Mouse (Mus musculus): ENCODE data around the gene Cep164.

Cep164 gene

DNA sequence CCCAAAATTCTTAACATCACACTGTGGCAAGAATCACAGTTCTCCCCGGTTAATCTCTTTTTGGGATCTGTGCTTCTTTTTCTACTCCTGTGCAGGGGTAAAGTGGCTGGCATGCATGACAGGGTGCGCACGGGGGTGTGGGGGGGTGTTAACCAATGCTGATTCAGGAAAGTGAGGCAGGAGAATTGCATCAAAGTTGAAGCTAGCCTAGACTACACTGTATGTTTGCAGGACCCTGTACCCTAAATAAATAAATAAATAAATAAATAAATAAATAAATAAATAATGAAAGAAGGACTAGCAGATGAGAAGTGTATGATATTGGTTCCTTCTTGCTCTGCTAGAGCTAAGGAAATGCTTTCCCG is 9.6 kb upstream of the Cep164 start:
- no peak for DNase-seq

DNA sequence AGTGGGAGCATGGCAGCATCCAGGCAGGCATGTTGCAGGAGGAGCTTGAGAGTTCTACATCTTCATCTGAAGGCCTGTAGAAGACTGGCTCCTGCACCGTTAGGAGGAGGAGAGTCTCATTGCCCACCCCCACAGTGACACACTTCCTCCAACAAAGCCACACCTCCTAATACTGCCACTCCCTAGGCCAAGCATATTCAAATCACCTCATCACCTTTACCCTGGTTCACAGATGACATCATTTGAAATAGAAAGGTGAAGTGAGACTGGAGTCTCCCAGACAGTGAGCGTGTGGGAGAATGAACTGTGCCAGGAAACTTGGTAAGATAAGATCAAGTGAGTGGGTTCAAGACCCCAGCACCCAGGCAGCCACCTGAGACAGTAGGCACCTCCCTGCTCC is 5.0 kb upstream of the Cep164 start:
- no peak for DNase-seq

DNA sequence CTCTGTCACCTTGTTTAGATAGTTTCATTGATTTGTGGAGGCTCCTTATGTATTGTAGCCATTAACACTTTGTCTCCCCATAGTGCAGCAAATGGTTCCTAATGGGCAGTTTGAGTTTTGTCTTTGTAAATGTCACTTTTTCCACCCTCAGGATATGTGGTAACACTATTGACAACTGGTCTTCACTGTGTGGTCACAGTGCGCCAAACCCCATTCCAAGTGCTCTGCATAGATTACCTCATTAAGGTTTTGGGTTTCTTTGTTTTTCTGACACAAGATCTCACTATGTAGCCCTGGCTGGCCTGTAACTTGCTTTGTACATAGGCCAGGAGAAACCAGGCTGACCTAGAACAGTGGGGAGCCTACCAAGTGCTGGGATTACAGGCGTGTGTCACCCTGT is 4.4 kb upstream of the Cep164 start:
- DNase-seq, result no peak

DNA sequence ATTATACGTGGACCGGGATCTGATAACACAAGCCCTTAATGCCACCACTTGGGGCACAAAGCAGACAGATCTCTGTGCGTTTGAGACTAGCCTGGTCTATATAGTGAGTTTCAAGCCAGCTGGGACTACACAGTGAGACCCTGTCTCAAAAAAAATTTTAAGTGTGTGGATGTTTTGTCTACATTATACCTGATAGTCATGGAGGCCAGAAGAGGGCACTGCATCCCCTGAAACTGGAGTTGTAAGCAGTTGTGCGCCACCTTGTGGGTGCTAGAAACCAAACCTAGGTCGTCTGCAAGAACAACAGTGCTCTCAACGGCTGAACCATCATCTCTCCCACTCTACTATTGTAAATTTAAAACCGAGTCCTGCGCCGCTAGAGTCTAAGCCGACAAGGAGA is 616 bp upstream of the Cep164 start:
- peak; percentile 88 to 91 for DNase-seq

DNA sequence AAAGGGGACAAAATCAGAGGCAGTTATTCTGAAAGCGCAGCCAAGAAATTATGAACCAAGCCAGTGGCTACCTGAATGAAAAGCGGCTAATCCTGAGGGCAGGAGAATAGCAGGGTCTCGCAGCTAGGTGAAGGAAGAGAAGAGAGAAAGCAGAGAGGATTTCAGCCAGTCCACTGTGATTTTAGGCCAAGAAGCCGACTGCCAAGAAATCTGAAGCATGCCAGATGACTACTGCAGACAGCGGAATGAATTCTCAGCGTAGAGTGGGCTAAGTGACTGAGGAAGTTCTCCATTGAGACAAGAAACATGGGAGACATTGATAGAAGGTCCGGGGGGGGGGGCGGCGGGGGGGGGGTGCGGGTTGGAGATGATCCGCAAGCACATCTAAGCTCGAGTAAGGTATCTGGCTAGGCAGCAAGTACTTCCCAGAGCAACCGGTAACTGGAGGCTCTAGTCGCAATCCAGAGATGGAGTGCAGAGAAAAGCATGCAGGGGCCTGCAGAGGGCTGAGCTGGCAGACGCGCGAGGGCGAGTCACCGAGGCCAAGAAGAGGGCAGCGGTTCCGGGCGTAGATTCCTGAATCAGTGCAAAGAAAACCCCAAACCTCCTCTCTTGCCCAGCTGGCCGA is 714 bp downstream of the Cep164 start:
- DNase-seq, result peak; percentile 57 to 61

DNA sequence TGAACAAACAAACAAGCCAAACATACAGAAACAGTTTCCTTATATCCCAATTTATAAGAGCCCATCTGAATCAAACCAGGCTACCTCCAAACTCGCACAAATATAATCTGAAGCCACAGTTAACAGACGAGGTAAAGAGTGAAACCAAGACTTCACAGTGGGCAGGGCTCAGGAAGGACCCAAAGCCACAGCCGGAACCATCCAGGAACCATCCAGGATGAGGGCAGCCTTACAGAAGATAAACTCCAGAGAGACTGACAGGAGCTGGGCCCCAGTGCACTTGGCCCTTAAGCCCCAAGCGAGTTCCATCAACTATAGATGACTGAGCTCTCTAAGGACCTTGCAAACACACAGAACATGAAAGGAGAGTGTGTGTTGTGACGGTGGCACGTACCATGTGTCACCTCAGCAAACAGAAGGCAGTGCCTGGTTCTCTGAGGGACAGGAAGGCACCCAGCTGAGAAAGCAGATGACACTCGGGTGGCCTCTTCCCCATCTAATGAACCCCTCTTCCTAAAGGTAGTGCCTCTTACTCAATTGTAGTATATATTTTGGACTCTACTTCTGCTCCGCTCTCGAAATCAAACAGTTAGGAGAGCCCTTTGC is 10.0 kb downstream of the Cep164 start:
- peak; percentile 58 for DNase-seq

DNA sequence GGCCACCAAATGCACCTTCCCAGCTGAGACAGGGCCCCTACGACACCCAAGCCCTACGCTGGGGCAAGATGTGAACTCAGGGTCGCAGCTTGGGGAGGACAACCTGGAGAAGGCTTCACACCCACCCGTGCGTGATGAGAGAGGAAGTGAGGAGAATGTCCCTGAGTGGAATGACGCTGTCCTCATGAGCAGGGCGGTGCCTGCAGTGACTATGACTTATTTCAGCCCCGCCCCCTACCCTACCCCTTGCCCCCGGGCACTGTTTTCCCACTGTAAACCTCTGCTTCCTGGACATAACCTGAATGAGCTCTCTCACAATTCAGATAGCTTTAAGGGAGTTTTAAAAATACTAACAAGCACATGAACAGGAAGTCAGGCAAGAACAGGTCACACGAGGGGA is 13.0 kb downstream of the Cep164 start:
- no peak for DNase-seq

DNA sequence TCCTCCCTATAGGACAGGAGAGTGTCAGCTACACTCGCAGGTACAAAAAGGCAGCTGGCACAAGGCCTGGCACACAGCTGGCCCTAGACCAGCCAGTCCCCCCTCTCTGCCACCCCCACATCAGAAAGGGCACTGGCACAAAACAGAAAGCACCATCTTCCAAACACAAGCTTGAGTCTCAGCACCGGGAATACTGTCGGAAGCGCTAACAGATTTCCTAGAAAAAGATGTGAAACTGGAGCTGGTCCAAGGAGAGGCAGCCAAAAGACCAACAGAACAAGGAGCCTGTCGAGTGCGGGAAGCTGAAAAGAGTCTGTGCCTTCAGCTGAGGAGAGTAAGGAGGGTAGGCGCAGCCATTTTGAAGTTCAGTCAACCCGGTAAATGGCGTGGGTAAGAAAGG is 13.4 kb downstream of the Cep164 start:
- peak; percentile 63 to 64 for DNase-seq

DNA sequence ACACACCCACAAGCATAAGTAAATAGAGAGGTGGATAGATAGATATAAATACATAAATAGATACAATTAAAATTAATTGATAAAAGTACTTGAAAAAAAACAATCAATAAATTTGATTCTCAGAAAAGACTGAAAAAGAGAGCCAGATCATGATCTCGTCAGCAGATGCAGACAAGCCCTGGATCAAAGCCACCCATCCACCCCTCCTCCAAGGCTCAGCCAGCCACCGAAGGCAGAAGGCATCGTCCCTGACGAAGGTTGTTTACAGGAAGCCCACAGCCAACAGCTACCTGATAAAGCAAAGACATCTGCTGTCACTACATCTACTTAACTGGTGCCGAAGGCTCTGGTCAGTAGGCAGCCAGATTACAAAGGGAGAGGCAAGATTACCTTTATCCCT is 16.5 kb downstream of the Cep164 start:
- DNase-seq, result peak in 1 of 2 experiments; percentile 58

DNA sequence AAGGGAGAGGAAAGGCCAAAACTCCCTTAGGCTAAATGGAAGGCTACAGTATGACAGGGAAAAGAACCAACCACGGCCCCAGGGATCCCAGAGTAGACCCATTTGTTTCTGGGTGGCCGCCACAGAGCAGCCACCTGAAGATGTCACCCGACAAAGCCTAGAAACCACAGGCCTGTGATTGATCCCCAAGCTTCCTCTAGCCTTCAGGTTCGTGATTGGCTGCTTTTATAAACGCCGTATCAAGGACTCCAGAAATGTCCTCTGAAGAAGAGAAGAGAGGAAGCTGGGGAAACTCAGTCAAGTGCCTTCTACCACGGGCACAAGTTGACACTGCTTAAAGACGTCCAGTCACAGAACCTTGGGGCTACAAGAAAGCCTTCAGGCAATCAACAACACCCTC is 20.7 kb downstream of the Cep164 start:
- DNase-seq, result no peak

DNA sequence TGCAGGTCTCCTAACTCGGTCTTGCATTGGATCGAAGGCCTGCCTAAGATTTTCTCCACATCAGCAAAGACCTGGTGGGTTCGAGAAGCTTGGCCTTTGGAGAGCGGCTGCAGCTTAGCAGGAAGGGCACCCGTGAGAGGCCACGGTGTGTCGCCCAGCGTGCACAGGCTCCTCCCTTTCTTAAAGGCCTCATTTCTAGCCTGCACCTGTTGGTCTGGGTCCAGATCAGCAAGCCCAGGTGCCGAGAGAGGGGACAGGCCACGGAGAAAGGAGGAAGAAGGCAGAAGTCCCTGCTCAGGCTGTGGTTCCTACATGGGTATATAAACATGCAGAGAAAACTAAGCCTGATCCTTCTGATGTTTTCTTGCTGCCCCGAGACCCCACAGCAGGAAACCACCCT is 21.2 kb downstream of the Cep164 start:
- no peak for DNase-seq

DNA sequence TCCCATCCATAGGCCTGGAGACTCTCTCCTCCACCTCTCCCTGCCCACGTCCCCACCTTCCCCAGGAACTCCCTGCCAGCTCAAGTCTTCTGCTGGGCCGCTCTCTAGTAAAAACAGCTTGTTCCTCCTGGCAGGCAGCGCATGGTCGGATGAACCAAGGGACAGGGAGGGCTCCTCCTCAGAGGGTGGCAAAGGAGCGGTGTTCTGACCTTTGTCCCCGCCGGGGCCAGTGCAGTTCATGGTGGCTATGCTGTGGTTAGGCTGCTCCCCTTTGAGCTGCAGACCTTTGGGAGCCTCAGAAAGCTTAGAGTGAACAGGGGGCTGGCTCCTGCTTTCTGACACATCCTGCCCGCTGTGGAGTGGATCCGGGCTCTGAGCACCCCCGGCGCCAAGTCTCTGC is 21.6 kb downstream of the Cep164 start:
- DNase-seq, result no peak

DNA sequence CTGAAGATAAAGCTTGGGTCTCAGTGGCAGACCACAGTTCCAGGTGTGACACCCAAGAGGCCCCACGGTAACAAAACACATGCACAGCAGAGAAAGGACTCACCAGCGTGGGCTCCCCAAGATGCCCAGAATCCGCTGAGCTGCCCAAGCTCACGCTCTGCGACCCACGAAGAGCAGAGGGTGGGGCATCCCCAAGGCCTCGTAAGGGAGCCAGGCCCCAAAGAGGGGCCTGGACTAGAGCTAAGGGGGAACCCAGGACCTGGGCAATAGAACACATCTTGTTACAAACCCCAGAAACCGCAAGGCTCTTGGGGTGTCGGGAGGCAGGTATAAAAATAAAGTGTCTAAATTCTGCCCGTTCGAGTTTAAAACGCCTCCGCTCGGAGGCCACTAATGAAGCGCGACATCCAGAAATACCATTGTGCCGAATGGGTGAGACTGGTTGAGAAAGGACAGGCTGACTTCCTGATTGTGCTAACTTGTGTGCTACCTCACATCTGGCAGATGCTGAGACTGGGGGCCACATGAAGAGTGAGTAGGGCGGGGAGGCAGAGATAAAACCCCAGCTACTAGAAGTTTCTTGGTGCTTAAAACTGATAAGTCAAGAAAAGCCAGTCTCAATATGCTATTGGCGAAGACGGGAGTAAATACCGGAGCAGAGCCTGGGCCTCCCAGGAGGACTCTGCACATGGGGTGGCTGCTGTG is 25.3 kb downstream of the Cep164 start:
- DNase-seq, result no peak

DNA sequence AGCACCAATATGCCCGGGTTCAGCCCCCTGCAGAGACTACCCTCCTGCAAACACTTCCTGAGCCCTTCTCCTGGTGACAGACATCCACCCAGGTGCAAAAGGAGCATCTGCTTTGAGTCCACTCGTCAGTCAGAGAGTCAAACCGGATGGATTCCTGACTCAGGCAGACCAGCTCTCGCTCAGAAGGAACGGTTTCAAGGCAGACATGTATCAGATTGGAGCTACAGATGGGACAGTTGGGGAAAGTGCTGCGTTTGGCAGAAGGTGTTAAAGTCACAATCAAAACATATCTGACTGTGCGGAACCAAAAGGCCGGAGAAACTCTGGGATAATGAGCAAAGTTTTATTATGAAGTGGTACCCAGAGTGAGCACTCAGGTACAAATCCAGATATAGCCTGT is 29.1 kb downstream of the Cep164 start:
- DNase-seq, result no peak

DNA sequence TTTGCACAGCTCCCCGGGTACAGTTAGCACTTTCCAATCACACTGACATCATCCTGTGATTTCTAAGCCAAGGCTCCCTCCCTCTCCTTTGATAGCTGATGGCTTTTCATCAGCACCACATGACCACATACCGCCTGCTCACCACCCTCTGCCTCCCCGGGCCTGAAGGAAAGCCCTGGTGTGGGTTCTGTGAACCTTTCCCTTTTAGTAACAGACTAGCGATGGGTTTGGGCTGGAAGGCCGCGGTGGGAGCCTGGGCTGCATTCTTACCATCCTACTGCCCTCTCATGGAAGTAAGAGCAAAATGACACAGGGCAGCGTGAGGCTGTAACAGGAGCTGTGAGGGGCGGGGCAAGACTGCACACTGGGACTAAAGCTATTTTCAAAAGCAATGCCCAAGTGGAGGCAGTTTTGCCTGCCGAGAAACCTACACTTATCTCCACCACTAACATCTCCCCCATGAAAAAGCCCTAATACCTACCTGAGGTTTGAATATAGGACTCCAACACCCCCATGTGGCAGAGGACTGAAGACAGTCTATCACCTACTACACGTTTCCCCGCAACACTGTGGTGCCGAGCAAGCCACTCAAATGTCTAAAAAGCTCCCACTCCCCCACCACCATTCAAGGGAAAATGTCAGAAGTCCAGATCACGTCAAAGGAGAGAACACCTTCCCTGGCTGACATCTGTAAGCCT is 29.9 kb downstream of the Cep164 start:
- DNase-seq, result peak; percentile 64 to 75

DNA sequence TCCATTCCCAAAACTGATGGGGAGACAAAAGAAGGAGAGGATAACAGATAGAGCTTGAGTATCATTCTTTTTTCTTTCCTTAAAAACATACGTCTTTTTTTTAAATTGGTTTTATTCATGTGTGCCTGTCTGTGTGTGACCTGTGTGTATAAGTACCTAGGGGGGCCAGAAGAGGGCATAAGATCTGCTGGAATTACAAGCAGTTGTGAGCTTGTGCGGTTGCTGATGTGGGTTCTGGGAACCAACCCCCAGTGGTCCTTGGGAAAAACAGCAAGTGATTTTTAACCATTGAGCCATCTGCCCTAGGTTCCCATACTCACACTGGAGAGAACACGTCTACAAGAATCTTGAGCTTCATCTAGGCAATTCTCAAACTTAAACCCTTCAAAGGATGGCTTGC is 31.2 kb downstream of the Cep164 start:
- no peak for DNase-seq

DNA sequence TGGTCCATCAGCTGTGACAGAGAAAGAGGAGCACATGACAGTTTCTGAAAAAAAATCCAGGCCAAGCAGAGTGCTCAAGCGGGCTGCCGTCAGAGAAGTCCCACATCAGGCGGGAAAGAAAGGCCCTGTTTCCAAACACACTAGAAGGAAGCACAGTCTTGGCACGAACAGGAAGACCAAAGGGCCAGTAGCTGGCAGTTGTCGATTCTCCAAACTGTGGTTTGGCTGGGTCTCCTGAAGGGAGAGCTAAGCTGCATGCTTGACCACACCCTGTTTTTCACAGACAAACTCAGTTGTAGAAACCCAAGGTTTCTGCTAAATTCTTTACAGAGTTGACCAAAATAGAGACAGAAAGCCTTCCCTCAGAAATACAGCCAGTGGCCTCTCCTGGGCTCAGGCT is 32.8 kb downstream of the Cep164 start:
- DNase-seq, result no peak

DNA sequence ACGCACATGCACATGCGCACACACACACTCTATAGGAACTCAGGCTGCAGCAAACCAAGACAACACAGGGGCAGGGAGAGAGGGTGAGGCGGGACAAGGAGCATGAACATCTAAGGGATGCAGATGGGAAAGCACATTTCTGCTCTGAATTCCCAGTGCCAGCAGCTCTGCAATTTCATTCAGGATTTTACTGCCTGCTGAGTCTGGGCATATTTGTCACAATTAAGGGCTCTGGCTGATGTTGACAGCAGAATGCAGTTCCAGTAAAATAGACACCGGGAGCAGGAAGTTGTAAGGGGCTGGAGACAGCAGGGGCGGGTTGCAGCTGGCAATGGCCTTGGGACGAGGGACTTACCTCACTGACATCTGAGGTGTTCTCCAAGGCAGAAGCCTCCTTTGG is 34.8 kb downstream of the Cep164 start:
- DNase-seq, result no peak

DNA sequence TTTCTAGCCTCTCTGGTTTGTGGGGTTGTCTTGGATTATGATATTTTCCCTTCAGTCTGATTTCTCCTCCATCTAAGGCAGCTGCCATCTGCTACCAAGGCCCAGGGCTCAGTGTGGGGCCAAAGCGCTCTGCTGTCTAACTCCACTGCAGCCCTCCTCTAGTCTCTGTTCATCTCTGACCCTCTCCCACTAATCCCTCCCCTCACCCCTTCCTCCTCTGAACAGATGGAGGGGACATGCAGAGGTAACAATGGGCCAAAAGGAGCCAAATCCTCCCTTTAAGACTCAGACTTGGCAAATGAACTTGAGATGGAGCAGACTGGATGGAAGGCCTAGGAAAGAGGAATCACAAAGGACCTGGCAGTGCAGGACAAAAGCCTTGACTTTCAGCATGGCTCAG is 36.3 kb downstream of the Cep164 start:
- DNase-seq, result peak; percentile 40 to 55

DNA sequence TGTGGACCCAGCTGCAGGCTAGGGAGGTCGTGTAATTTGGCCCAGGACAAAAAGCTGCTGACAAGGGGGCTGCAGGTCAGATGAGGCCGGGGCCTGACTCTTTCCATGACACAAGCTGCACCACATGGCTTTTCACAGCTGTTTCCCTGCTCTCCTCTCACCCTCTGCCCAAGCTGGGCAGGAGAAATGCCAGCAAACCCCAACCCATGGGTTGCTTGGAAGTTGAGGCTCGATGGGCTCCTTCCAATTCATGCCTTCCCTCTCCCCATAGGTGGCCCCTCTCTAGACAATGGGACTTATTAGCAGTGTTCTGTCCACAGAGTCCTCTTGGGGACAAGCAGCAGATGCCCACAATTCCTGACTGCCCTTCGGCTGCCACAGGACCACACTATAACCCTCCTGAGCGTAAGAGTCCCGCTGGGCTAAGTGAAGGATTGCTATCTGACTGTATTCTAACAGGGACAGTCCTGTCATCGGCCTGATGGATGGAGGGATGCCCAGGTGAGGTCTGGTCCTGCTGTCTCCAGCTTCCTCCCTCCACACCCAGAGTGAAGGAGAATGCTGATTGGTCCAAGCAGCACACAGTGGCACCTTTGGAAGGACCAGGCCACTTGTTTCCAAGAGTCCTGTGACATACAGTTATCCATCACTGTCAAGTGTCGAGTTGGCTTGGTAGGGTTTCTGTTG is 36.9 kb downstream of the Cep164 start:
- DNase-seq, result peak in 1 of 2 experiments; percentile 50

DNA sequence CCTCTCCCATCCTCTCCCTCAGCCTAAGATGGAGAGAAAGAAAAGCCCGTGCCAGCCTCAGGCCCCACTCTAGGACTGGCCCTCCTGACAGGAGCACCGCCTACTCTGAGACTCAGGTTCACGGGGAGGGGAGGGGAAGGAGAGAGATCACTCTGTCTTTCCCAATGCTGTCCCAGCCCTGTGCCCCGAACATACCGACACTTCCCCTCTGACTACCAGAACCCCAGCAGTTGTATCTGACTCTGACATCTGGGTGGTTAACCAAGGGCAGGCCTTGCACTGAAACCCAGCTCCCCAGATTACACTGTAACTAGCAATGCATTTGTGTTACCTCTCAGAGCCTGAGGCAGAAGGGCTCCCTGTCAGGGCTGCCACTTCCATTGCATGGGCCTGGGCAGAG is 40.1 kb downstream of the Cep164 start:
- DNase-seq, result no peak

DNA sequence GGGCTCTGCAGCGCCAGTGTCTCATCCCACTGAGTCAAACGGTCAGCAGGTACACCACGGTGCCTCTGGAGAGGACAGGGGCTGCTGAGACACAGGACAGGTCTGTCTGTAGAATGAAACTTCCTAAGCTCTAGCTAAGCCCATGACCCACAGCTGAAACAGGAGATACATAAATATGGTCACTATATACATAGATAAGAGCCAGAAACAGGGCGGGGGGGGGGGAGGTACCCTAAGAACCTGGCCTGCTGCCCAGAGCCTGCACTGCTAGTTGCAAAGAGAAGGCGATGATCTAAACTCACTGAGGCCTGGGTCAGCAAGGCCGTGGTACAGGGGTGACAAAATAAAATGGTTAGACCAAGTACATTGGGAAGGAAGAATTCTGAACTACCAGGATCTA is 40.9 kb downstream of the Cep164 start:
- DNase-seq, result peak in 1 of 2 experiments; percentile 65

DNA sequence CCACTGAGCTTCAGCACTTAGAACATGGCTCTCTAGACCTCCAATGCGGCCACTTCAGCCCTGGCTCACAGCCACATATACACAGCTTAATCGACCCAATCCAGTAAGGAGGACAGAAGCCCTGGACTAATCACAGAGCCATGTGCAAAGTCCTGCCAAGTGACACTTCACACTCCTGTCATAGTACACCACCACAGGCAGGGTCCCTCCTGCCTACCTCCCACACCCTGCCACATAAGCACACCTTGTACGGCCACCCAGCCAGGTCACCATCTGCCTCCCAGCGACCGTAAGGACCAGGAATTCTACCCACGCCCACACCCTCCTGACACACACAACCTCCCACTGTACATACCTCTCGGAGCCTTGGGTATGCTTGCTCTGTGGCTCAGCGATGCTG is 41.4 kb downstream of the Cep164 start:
- peak; percentile 59 to 67 for DNase-seq
